ENCODE assay signal across 8 mouse cellular contexts in the genomic region with DNA sequence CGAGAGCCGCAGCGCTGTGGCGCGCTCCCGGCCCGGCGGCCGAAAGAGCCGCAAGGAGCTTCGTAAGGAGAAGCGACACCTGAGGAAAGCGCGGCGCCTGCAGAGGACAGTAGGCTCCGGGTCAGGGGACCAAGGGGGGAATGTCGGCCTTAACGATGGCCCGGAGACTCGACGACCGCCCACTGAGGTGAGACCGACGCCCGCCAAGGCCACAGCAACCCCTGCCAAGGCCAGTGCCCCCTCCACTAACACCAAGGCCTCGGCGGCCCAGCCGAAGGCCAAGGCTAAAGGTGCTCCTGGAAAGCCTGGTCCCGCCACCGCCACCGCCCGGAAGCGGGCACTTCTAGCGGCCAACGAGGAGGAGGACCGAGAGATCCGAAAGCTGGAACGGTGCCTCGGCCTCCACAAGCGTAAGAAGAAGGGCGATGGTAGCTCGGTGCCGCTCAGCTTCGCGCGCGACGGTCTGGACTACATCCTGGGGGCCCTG. TPM values are rescaled to one million over a fixed set of nuclear protein-coding genes. Genes with fewer than 3 reads are reported as not detected.
DNase-seq lines count a peak whose midpoint lies in the region; ATAC-seq and TF ChIP-seq lines count a peak whose summit lies in the region.

No protein-coding gene starts in this region.

- no peaks in the 10 kb centered on the region; the same call in 1 of the 2 replicates for H3K4me1 ChIP-seq in embryonic fibroblast, embryonic 13.5 days (ENCODE audit: control insufficient read depth, insufficient read depth, low read length)
- H3K4me1 ChIP-seq in heart, embryonic 16.5 days (ENCODE audit: control insufficient read depth, insufficient read depth, low read length) = peaks cover 16% of the 10 kb centered on the region

- H3K4me2 ChIP-seq in heart, embryonic 16.5 days (ENCODE audit: low read depth, low read length) = peak overlapping the region; percentile 91

- H3K9ac ChIP-seq in heart, embryonic 16.5 days (ENCODE audit: low read length) = peak overlapping the region; percentile 79

- peak overlapping the region; percentile 98 for H3K4me3 ChIP-seq in embryonic fibroblast, embryonic 13.5 days (ENCODE audit: insufficient read depth, low read length)
- peak overlapping the region; percentile 82 for H3K4me3 ChIP-seq in heart, embryonic 16.5 days (ENCODE audit: low read length)

- ATAC-seq in heart, embryonic 16.5 days (replicated peaks; ENCODE audit: extremely low read depth, insufficient read depth, low FRiP score) = peak; percentile 35
- peak; percentile 73 for ATAC-seq in megakaryocyte, adult 5-6 weeks (ENCODE audit: poor library complexity, severe bottlenecking)

- H3K27me3 ChIP-seq in heart, embryonic 16.5 days (ENCODE audit: control insufficient read depth, insufficient read depth, low read length) = 0 out of 2 replicates have a peak, but pooled peaks cover 3% of the 10 kb centered on the region
- H3K27me3 ChIP-seq in splenic B cell, adult 2 months (ENCODE audit: control insufficient read depth, insufficient read depth, low read length, poor library complexity, severe bottlenecking) = no peaks in the 10 kb centered on the region

- peak; percentile 4 for DNase-seq in left cerebral cortex, adult 11 months (ENCODE audit: low spot score)
- no peak for DNase-seq in left cerebral cortex, postnatal 36 days (ENCODE audit: low spot score in 2 of 2)
- peak; percentile 49 for DNase-seq in R1 (ENCODE audit: low read depth, low spot score)
- peak; percentile 19 to 23 for DNase-seq in left cerebral cortex, postnatal 14 days (ENCODE audit: low spot score in 2 of 2)
- peak; percentile 36 for DNase-seq in splenic B cell, adult 2 months (ENCODE audit: low read depth, low spot score)

- peaks cover 11% of the 10 kb centered on the region for H3K36me3 ChIP-seq in heart, embryonic 16.5 days (ENCODE audit: control insufficient read depth, insufficient read depth)
- no peaks in the 10 kb centered on the region; the same call in 1 of the 2 replicates for H3K36me3 ChIP-seq in splenic B cell, adult 2 months (ENCODE audit: control insufficient read depth, insufficient read depth, low read length, poor library complexity, severe bottlenecking)

- TF ChIP-seq CTCF in embryonic fibroblast, embryonic 13.5 days (IDR thresholded peaks at IDR 0.05; ENCODE audit: borderline replicate concordance, insufficient read depth, low read length) = no peak

- WGBS in heart, embryonic 16.5 days = under 1% methylated on average over 48 of the region's 48 CpGs

- H3K27ac ChIP-seq in embryonic fibroblast, embryonic 13.5 days (ENCODE audit: insufficient read depth, low read length) = no peak overlapping the region
- peak overlapping the region; percentile 61 for H3K27ac ChIP-seq in heart, embryonic 16.5 days (ENCODE audit: low read length)

- intact Hi-C loops in left cerebral cortex, postnatal 36 days (cut with DNase I) = loop anchor here (10.0 kb wide), 1 partner anchor 130 kb away; a partner anchor contains a TSS
- intact Hi-C loops in left cerebral cortex, postnatal 14 days (cut with DNase I) = loop anchor here (10.0 kb wide), 1 partner anchor 130 kb away; a partner anchor contains a TSS

- H3K9me3 ChIP-seq in heart, embryonic 16.5 days (replicated peaks; ENCODE audit: control insufficient read depth, low read length) = no peaks in the 10 kb centered on the region

- no peak for TF ChIP-seq POLR2A in embryonic fibroblast, embryonic 13.5 days (IDR thresholded peaks at IDR 0.05; ENCODE audit: low read depth, low read length)

RNA-seq across cellular contexts. Expression of a gene that starts 0.5 kb away (rescaled TPM):
- total RNA-seq in left cerebral cortex, postnatal 36 days (2021) = 10 to 100 TPM; 20.7 to 21.4 TPM
- 12.2 and 15.1 TPM in 2 replicates for polyA plus RNA-seq in embryonic fibroblast, embryonic 13.5 days (2011; ENCODE audit: insufficient read length, low read depth, missing spikeins)
- 19.0 and 19.1 TPM in 2 replicates for polyA plus RNA-seq in heart, embryonic 16.5 days (2015; fragmentation: Nextera tagmentation; extraction: Ambion mirVana)
- 10 to 100 TPM; 20.3 to 20.9 TPM for total RNA-seq in left cerebral cortex, postnatal 14 days (2021)
- total RNA-seq in megakaryocyte, adult 5-6 weeks (2015) = 6.8 and 18.6 TPM in 2 replicates
- total RNA-seq in megakaryocyte, adult 5-6 weeks (2017) = 7.0 and 7.8 TPM in 2 replicates

RNA-seq across cellular contexts. Expression of a gene that starts 43.4 kb away (rescaled TPM):
- not detected for total RNA-seq in left cerebral cortex, postnatal 36 days (2021)
- not detected in 2 replicates for polyA plus RNA-seq in embryonic fibroblast, embryonic 13.5 days (2011; ENCODE audit: insufficient read length, low read depth, missing spikeins)
- polyA plus RNA-seq in heart, embryonic 16.5 days (2015; fragmentation: Nextera tagmentation; extraction: Ambion mirVana) = not detected in 2 replicates
- total RNA-seq in left cerebral cortex, postnatal 14 days (2021) = not detected
- total RNA-seq in megakaryocyte, adult 5-6 weeks (2015) = not detected in 2 replicates
- total RNA-seq in megakaryocyte, adult 5-6 weeks (2017) = not detected in 2 replicates

RNA-seq across cellular contexts. Expression of a gene that starts 56.7 kb away (rescaled TPM):
- 10 to 100 TPM; 29.4 to 31.7 TPM for total RNA-seq in left cerebral cortex, postnatal 36 days (2021)
- polyA plus RNA-seq in embryonic fibroblast, embryonic 13.5 days (2011; ENCODE audit: insufficient read length, low read depth, missing spikeins) = 14.7 and 18.1 TPM in 2 replicates
- 15.4 and 17.6 TPM in 2 replicates for polyA plus RNA-seq in heart, embryonic 16.5 days (2015; fragmentation: Nextera tagmentation; extraction: Ambion mirVana)
- total RNA-seq in left cerebral cortex, postnatal 14 days (2021) = 10 to 100 TPM; 35.4 to 36.7 TPM
- total RNA-seq in megakaryocyte, adult 5-6 weeks (2015) = 0.27 and 0.33 TPM in 2 replicates
- 2.0 and 2.1 TPM in 2 replicates for total RNA-seq in megakaryocyte, adult 5-6 weeks (2017)

Comparison
In these comparisons a context has a peak if more than half of its experiments do, and no peak if none do; other contexts are left out.
1. DNase-seq: peak in left cerebral cortex, adult 11 months (single experiment), R1 (single experiment), left cerebral cortex, postnatal 14 days (2 of 2) and splenic B cell, adult 2 months (single experiment); none in left cerebral cortex, postnatal 36 days (0 of 2).
2. RNA of a gene that starts 56.7 kb away (total RNA-seq): 35.4 to 36.7 TPM in left cerebral cortex, postnatal 14 days and 29.4 to 31.7 TPM in left cerebral cortex, postnatal 36 days; 0.27 to 2.1 TPM in megakaryocyte, adult 5-6 weeks; every median in the first group is over 4 times any median in the second.